Mouse (Mus musculus): ENCODE results near the gene Krt18.

DNA sequence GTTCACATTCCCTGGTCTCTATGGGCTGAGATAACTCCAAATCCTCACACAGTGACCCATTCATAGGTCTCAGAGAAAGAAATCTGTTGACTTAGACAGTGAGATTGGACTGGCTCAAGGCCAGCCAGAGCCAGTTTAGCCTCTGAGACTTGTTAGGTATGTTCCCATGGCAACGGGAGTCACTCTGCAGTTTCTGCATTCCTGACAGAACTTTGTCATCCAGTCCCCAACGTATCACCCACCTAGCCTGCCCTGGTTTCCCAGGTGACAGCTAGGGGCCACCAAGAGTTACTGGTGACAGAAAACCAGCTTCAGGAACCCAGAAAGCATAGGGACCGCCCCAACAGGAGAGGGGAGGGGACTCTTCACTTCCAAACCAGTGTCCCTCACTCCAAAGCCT is 14.3 kb upstream of the Krt18 start:
- TF ChIP-seq POLR2A (IDR thresholded peaks at IDR 0.05; ENCODE audit: borderline replicate concordance, insufficient read depth, low read length) (no peak), CTCF (IDR thresholded peaks at IDR 0.05; ENCODE audit: borderline replicate concordance, insufficient read depth, low read depth, low read length) (no peak)

All from cerebellum, adult 2 months (tissue).